Mouse (Mus musculus) midbrain, embryonic 10.5 days (tissue): ENCODE data around the gene Cks1b. TPM values are rescaled to one million over a fixed set of nuclear protein-coding genes. Genes with fewer than 3 reads are reported as not detected.

Experiments used
- DNase-seq: peaks from one replicate; pipeline ENCODE4 v3.0.0-alpha.2; 2017; ENCODE audit warnings: low spot score
- H3K27ac ChIP-seq: fragments of 300-500 bp; sonication (generic); replicated peaks from 2 replicates; pipeline ENCODE4 v1.5.1; 2016; ENCODE audit warnings: mild to moderate bottlenecking
- H3K27me3 ChIP-seq: fragments of 300-500 bp; sonication (generic); 2 replicates; pipeline ENCODE4 v1.6.1; 2016; ENCODE audit warnings: low read depth, mild to moderate bottlenecking; ENCODE audit not compliant: poor library complexity, severe bottlenecking
- H3K36me3 ChIP-seq: fragments of 300-500 bp; sonication (generic); 2 replicates; pipeline ENCODE4 v1.6.1; 2016; ENCODE audit warnings: mild to moderate bottlenecking, moderate library complexity
- H3K4me1 ChIP-seq: fragments of 300-500 bp; sonication (generic); 2 replicates; pipeline ENCODE4 v1.6.1; 2016
- H3K4me3 ChIP-seq: fragments of 300-500 bp; sonication (generic); 2 replicates; pipeline ENCODE4 v1.5.1; 2016; ENCODE audit warnings: mild to moderate bottlenecking, moderate library complexity
- H3K9me3 ChIP-seq: fragments of 300-500 bp; sonication (generic); replicated peaks from 2 replicates; pipeline ENCODE4 v1.6.1; 2016; ENCODE audit warnings: mild to moderate bottlenecking
- WGBS: fragments of 180-500 bp; shearing (Covaris S2); methylation state at CpG from one replicate; pipeline ENCODE4 v1.1.7; 2016; 5-methylcytosine and 5-hydroxymethylcytosine counted together
- polyA plus RNA-seq: library from polyadenylated mRNA; unstranded; fragments of >200 nt; fragmentation: Nextera tagmentation; extraction: Ambion mirVana; gene quantifications from 2 replicates; pipeline ENCODE4 v1.2.1, GENCODE M21; 2016

Cks1b gene
- polyA plus RNA-seq, 1 experiment from 2014 or later: 645 TPM

DNA sequence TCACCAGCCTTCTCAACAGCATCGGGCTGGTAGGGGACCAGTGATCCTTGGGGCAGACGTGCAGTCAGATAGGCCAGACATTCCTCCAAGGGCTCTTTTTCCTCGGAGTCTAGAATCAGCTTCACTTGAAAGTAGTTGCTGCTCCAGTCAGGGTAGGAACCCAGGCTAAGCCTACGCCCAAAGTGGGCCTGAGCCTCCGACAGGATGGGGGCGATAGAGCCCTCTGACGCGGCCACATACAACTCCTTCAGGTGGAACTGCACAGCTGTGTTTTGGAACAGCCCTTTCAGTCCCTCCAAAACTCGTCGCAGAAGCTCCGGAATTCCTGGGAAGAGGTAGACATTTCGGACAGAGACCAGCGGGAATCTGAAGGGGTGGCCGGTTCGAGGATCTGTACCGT, 9.7 kb downstream of the Cks1b start:
- Histone ChIP-seq H3K27me3 (no peaks in the 10 kb centered on the region), H3K36me3 (peaks cover 50% of the 10 kb centered on the region), H3K9me3 (no peaks in the 10 kb centered on the region), H3K4me3 (no peak overlapping the region; the same call in 1 of the 2 replicates), H3K4me1 (peaks cover 17% of the 10 kb centered on the region), H3K27ac (no peak overlapping the region)
- no peak for DNase-seq
- 65% methylated on average over 16 of the region's 16 CpGs for WGBS

DNA sequence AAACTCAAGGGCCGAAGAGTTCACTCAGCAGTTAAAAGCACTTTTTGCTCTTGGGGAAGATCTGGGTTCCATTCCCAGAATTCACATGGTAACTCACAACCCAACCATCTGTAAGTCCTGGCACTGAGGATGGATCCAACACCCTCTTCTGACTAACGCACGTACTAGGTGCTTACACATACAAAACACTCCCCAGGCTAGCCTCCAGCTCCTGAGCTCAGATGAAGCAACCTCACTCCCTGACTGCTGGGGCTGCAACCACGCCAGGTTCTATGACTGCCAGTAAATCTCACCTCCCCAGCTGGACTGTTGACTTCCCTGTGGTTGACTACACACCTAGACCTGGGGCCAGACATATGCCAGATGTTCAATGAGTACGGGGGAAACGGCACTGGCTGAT, 11.3 kb downstream of the Cks1b start:
- no peak overlapping the region for H3K4me3 ChIP-seq
- no peaks in the 10 kb centered on the region for H3K9me3 ChIP-seq
- H3K27me3 ChIP-seq: no peaks in the 10 kb centered on the region
- H3K27ac ChIP-seq: no peak overlapping the region
- peaks cover 60% of the 10 kb centered on the region for H3K36me3 ChIP-seq
- peaks cover 18% of the 10 kb centered on the region for H3K4me1 ChIP-seq
- 91% methylated on average over 6 of the region's 6 CpGs for WGBS
- no peak for DNase-seq

DNA sequence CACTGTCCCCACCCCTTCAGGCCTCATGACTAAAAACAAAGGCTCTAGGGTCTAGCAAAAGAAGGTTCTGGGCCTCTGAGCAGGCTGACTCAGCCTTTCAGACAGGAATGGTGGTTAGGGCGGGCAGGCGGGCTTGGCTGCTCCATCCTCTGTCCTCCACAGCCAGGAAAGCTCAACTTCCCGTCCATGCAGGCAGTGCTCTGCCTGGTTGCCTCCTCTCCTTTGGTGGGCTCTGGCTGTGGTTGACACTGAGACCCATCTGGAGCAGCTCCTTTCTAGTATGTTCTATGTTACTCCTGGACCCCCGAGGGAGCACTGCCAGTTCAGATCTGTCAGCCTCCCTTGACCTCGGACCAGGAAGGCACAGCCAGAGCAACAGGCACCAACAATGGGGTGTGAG, 15.5 kb downstream of the Cks1b start, which contains the start of gene Lenep:
TSS of gene Lenep (minus strand) at position 101 of the 400 bp plus-strand sequence.
- Histone ChIP-seq H3K4me3 (no peak within 1 kb of the TSS), H3K27me3 (no peaks in the 10 kb centered on the region), H3K27ac (no peak within 1 kb of the TSS), H3K4me1 (peaks cover 6% of the 10 kb centered on the region; the same call in 1 of the 2 replicates), H3K36me3 (peaks cover 59% of the 10 kb centered on the region), H3K9me3 (no peaks in the 10 kb centered on the region)
- WGBS: 76% methylated on average over 5 of the region's 5 CpGs
- DNase-seq: no peak

DNA sequence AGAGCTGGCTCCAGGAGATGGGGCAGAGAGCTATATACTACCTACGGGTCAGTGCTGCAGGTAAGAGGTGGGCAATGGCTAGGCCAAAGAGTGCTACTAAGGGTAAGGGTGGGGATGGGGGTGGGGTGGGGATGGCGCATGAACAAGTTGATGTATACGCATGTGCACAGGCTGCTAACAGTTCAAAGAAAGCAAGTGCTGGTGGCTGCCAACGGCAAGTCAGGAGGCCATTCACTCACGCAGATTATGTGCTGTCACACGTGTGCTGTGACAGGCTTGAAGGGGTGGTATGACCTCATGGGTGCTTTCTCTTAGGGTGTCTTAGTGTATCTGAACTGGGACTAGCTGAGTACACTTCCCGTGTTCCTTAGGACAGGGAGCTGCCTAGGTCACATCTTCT, 16.9 kb downstream of the Cks1b start:
- peaks cover 48% of the 10 kb centered on the region for H3K36me3 ChIP-seq
- H3K9me3 ChIP-seq: no peaks in the 10 kb centered on the region
- peaks cover 12% of the 10 kb centered on the region for H3K4me1 ChIP-seq
- H3K27me3 ChIP-seq: no peaks in the 10 kb centered on the region; the same call in 1 of the 2 replicates
- 93% methylated on average over 7 of the region's 7 CpGs for WGBS
- no peak for DNase-seq
- H3K27ac ChIP-seq: no peak overlapping the region
- no peak overlapping the region for H3K4me3 ChIP-seq

DNA sequence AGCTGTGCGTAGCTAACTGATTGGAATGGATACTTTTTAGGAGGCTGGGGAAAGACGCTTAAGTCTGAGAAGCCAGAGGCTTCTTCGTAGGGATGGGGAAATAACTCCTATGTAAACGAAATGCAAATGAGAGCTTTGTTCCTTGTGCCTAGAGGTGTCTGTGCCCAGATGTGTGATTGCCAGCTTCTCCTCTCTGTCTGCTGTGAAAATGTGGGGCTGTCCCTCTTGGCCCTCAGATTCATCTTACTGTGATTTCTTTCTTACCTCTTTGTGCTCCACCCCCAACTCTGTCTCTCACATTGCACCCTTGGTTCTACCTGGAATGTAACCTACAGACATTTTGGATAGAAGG, 21.6 kb downstream of the Cks1b start:
- 3% methylated on average over 4 of the region's 4 CpGs for WGBS

DNA sequence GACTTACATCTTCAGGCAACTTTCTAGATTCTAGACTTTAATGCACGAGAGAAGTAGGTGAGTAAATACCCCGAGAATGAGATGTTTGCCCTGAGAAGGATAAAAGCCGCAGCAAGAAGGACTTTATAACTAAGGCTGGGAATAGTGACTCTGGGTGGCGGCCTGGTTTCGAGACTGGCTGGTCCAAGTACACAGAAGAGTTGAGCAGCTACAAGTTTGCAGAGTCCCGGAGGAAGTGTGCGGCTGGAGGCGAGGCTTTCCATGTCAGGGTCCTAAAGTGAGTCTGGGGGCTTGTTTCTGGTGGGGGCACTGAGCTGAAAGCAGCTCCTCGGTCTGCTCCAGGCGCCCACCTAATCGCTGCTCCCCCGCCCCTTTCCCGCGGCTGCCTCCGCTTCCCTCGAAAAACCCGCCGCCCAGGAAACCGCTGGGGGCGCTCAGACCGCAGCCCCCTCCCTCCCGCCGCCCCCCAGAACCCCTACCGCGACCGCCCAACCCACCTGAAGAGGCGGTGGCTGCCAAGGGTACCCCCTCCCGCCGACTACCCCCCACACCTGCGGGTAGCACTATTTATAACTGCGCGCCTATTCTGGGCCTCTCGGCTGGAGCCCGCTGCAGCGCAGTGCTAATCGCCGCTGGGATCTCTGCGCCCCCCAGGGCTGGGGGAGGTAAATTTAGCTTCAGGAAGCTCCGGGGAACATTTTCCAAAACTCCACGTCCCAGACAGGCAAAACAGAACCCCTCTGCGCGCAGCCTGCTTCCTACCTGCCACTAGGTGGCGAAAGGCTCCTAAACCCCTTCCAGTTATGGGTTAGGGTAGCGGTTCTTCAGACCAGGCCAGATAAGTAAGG, 22.2 kb downstream of the Cks1b start:
- Histone ChIP-seq H3K27me3 (peaks cover 31% of the 10 kb centered on the region), H3K36me3 (0 out of 2 replicates have a peak, but pooled peaks cover 5% of the 10 kb centered on the region), H3K4me3 (peak overlapping the region; percentile 61), H3K9me3 (no peaks in the 10 kb centered on the region), H3K4me1 (peaks cover 59% of the 10 kb centered on the region), H3K27ac (peak overlapping the region; percentile 79)
- DNase-seq: peak; percentile 79
- under 1% methylated on average over 44 of the region's 44 CpGs for WGBS

More for the DNA sequence above, 21.6 kb downstream of the Cks1b start:
- peaks cover 11% of the 10 kb centered on the region; the same call in 1 of the 2 replicates for H3K36me3 ChIP-seq
- peaks cover 25% of the 10 kb centered on the region for H3K27me3 ChIP-seq
- peak overlapping the region; percentile 61 for H3K4me3 ChIP-seq
- peak overlapping the region; percentile 79; the same call in 1 of the 2 replicates for H3K27ac ChIP-seq
- no peak for DNase-seq
- H3K9me3 ChIP-seq: no peaks in the 10 kb centered on the region
- peaks cover 53% of the 10 kb centered on the region for H3K4me1 ChIP-seq

DNA sequence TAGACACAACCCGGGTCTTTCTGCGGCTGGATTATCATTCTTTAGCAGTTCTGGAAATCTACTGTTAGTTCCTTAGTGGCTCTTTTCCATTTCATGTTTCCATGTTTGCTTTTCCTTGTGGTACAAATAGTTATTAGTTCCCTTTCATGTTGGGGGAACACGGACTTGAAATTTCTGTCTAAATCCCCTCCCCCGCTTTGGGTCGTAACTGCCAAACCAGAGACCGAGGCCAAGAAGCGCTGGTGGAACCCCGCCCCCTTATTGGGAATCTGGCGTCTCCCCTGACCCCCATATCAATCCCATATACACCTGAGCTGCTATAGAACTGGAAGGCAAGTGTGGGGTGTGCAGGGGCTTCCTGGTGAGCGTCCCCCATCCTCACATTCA, 22.8 kb downstream of the Cks1b start:
- Histone ChIP-seq H3K27ac (peak overlapping the region; percentile 88), H3K27me3 (peaks cover 37% of the 10 kb centered on the region), H3K9me3 (no peaks in the 10 kb centered on the region), H3K4me3 (peak overlapping the region; percentile 61), H3K4me1 (peaks cover 65% of the 10 kb centered on the region), H3K36me3 (0 out of 2 replicates have a peak, but pooled peaks cover 2% of the 10 kb centered on the region)
- WGBS: under 1% methylated on average over 10 of the region's 10 CpGs
- no peak for DNase-seq

DNA sequence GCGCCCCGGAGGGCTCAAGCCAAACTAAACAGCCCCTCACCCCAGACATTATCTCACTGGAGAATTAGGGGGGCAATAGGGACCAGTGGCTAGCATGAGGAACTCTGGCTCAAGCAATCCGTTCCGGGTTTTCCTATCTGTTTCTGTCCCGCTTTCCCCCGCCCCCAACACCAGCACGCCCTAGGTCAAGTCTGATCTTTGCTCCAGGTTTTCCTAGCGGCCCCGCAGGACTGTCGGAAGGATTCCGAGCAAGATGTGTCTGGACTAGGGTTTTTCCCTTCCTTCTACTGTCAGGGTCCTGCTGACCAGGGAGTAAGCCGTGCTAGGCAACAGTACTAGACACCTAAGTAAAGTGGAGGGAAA, 23.3 kb downstream of the Cks1b start:
- Histone ChIP-seq H3K27me3 (peaks cover 42% of the 10 kb centered on the region), H3K4me1 (peaks cover 69% of the 10 kb centered on the region), H3K36me3 (no peaks in the 10 kb centered on the region), H3K27ac (peak overlapping the region; percentile 88), H3K4me3 (peak overlapping the region; percentile 61), H3K9me3 (no peaks in the 10 kb centered on the region)
- under 1% methylated on average over 12 of the region's 12 CpGs for WGBS
- DNase-seq: peak; percentile 89

DNA sequence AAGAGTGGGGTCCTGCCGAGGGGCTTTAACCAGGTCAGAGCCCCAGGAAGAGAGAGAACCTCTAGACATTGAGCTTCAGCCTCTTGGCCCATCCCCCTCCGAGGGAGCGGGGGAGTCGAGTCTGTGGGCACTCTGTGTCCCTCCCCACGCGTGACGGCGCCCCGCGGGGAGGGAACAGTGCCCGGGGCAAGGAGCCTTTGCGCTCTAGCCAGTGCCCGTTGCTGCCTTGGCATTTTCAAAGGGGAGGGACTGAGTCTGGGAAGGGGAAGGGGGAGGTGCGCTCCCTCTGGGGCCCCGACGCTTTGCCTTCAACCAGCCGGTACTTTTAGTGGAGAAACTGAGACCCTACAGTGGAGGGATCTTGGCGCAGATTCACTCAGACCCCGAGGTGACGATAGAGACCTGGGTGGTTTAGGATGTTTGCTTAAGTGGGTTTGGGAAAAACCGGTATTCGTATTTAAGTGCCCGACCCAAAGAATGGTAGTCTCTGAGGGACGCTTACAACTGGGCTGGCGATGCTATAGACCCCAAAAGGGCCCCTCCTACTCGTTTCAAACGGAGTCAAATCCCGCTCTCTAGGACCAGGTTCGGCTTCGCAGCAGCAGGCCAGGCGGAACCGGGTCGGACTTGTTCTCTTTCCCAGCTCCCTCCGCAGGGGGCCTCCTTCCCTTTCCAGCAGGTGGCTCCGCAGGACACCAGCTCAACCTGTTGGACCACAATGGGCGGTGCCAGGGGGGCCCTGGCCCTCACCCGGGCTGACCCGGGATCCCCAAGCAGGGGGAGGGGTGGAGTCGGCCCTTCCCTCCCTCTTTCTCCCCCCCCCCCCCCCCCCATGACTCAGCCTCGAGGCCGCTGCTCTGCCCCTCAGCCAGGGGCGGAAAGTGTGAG, 23.9 kb downstream of the Cks1b start, which contains the start of gene Zbtb7b:
TSS of gene Zbtb7b (minus strand) at position 771 of the 888 bp plus-strand sequence.
- peak; percentile 70 for DNase-seq
- 0% methylated on average over 41 of the region's 42 CpGs for WGBS
- Histone ChIP-seq H3K27ac (peak within 1 kb of the TSS; percentile 88), H3K4me3 (peak within 1 kb of the TSS; percentile 61), H3K36me3 (no peaks in the 10 kb centered on the region), H3K27me3 (peaks cover 49% of the 10 kb centered on the region), H3K4me1 (peaks cover 69% of the 10 kb centered on the region), H3K9me3 (no peaks in the 10 kb centered on the region)

DNA sequence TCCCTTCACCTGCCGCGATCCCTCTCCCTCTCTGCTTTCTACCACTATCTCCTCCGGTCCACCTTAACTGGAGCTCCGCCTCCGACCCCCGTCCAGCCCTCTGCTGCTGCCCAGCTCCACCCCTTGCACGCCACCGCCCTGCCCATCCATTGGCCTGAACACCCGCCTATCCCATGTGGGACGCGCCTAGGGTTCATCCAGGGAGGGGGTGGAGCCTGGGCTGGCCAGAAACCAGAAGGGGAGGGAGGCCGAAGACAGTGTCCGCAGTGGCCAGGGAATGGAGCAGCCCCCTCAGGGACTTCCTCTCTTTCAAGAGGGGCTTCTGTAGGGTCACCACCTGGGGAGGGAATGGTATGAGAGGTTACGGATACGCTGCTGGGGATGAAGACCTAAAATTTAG, 24.6 kb downstream of the Cks1b start:
- Histone ChIP-seq H3K4me3 (peak overlapping the region; percentile 61), H3K4me1 (peaks cover 71% of the 10 kb centered on the region), H3K27ac (peak overlapping the region; percentile 88), H3K27me3 (peaks cover 49% of the 10 kb centered on the region), H3K36me3 (no peaks in the 10 kb centered on the region), H3K9me3 (no peaks in the 10 kb centered on the region)
- peak; percentile 98 for DNase-seq
- WGBS: 0% methylated on average over 15 of the region's 15 CpGs

DNA sequence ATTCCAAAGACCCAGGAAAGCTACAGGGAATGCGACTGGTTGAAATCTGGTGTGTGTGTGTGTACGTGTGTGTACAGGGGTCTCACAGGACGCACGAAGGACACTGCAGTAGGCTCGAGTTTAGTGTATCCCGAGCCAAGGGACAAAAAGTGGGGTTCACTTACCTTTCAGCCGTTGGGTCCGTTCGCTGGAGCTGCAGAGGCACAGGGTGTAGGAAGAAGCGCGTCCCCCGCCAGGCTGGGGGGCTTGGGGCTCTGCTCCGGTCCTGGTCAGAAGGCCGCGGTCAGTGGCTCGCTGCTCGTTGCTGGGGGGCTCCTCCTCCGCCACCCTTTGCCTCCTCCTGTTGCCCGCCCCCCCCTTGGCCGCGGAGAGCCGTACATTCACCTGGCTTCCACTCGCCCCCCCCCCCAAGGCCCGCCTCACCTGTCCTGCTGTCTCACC, 25.3 kb downstream of the Cks1b start:
- DNase-seq: no peak
- Histone ChIP-seq H3K27me3 (peaks cover 49% of the 10 kb centered on the region), H3K36me3 (no peaks in the 10 kb centered on the region), H3K4me3 (peak overlapping the region; percentile 61), H3K9me3 (no peaks in the 10 kb centered on the region), H3K27ac (peak overlapping the region; percentile 88), H3K4me1 (peaks cover 77% of the 10 kb centered on the region)
- WGBS: under 1% methylated on average over 21 of the region's 24 CpGs

DNA sequence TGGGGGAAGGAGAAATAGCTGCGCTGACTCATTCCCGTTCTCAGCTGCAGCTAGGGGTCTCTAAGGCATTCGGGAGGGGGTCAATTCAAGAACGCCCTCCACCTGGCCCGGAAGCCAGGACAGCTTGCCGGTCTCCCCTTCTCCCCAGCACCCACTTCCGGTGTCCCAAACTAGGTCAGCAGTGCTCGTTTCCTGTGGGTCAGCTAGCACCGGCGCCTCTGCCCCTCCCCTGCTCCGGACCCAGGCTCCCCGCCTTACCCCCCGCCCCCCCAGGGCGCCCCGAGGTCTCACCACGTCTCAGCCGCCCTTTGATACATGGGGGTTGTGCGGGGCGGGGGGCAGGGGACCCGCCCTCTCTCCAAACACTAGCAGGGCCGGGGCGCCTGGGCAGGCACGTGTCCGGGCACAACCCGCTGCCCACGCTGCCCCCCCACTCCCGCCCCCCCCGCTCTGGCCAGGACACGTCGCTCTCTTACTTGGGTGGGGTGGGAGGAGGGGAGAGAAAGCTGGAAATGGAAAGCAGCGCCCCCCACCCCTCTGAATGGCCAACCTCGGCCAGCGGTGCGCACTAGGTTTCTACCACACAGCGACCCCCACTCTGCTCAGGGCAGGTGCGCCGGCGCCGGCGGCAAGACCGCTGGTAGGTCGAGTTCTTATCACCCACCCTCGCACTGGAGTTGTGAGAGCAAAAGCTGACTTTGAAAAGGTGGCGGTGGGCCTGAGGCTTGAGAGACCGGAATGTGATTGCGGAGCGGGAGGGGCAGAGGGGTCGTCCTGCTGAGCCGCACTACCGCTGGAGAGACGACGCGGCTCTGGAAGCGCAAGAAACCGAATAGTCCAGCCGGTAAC, 26.3 kb downstream of the Cks1b start:
- DNase-seq: peak; percentile 63
- peak overlapping the region; percentile 61 for H3K4me3 ChIP-seq
- H3K36me3 ChIP-seq: no peaks in the 10 kb centered on the region
- H3K27me3 ChIP-seq: peaks cover 54% of the 10 kb centered on the region
- WGBS: under 1% methylated on average over 55 of the region's 56 CpGs
- H3K9me3 ChIP-seq: no peaks in the 10 kb centered on the region
- peaks cover 86% of the 10 kb centered on the region for H3K4me1 ChIP-seq
- peak overlapping the region; percentile 88 for H3K27ac ChIP-seq
